Comparison of ENCODE assay signal across 30 mouse cellular contexts in genomic region chr12:83444448-83444847, GRCm38 (mm10). TPM values are rescaled to one million over a fixed set of nuclear protein-coding genes. Genes with fewer than 3 reads are reported as not detected.
DNase-seq lines count a peak whose midpoint lies in the region; ATAC-seq and TF ChIP-seq lines count a peak whose summit lies in the region.
"Had no signal": no experiment of that assay in that cellular context is flagged by ENCODE, and none has a peak within 500 bp of the region (broad histone marks: within the 10 kb centered on the region; RNA-seq: fewer than 3 reads in every experiment).

No protein-coding gene starts in this region.

- H3K4me2 ChIP-seq in hindbrain, postnatal 0 days (ENCODE audit: low read depth, low read length) = no peak overlapping the region
- no peak overlapping the region for H3K4me2 ChIP-seq in hindbrain, embryonic 12.5 days (replicated peaks)
- H3K4me2 ChIP-seq in midbrain, postnatal 0 days (ENCODE audit: low read depth, low read length, poor library complexity, severe bottlenecking) = no peak overlapping the region
- H3K4me2 ChIP-seq: embryonic facial prominence, embryonic 15.5 days; forebrain, embryonic 12.5 days; liver, embryonic 15.5 days; lung, embryonic 15.5 days; midbrain, embryonic 11.5 days; neural tube, embryonic 12.5 days; stomach, embryonic 15.5 days had no signal

- no peak overlapping the region for H3K27ac ChIP-seq in hindbrain, postnatal 0 days
- no peak overlapping the region for H3K27ac ChIP-seq in hindbrain, embryonic 12.5 days
- no peak overlapping the region for H3K27ac ChIP-seq in midbrain, postnatal 0 days (ENCODE audit: low read depth, low read length)
- H3K27ac ChIP-seq in midbrain, embryonic 10.5 days (replicated peaks) = no peak overlapping the region
- no peak overlapping the region for H3K27ac ChIP-seq in ES-E14 (ENCODE audit: insufficient read depth, low read depth, low read length, poor library complexity, severe bottlenecking)
- H3K27ac ChIP-seq in heart, embryonic 10.5 days = no peak overlapping the region
- H3K27ac ChIP-seq: embryonic facial prominence, embryonic 10.5 days; embryonic facial prominence, embryonic 15.5 days; forebrain, embryonic 12.5 days; gastrocnemius, adult 2 months; liver, embryonic 15.5 days; lung, embryonic 15.5 days; neural tube, embryonic 12.5 days; stomach, embryonic 15.5 days had no signal

- TF ChIP-seq POLR2A in brain, embryonic 14.5 days (IDR thresholded peaks at IDR 0.05; ENCODE audit: borderline replicate concordance, extremely low read depth, insufficient read depth, insufficient read length, poor library complexity, severe bottlenecking) = no peak

- no peak overlapping the region for H3K4me3 ChIP-seq in hindbrain, postnatal 0 days (ENCODE audit: low read length)
- H3K4me3 ChIP-seq in hindbrain, embryonic 12.5 days = no peak overlapping the region
- no peak overlapping the region for H3K4me3 ChIP-seq in midbrain, postnatal 0 days (ENCODE audit: low read depth, low read length)
- H3K4me3 ChIP-seq in midbrain, embryonic 10.5 days = no peak overlapping the region
- no peak overlapping the region for H3K4me3 ChIP-seq in ES-E14 (ENCODE audit: insufficient read depth in 1 of 2, low read depth in 1 of 2, low read length in 2 of 2, poor library complexity in 1 of 2, severe bottlenecking in 1 of 2)
- no peak overlapping the region for H3K4me3 ChIP-seq in heart, embryonic 10.5 days
- H3K4me3 ChIP-seq: embryonic facial prominence, embryonic 10.5 days; embryonic facial prominence, embryonic 15.5 days; forebrain, embryonic 12.5 days; gastrocnemius, adult 2 months; liver, embryonic 15.5 days; lung, embryonic 15.5 days; myocyte; neural tube, embryonic 12.5 days; stomach, embryonic 15.5 days had no signal

- peak; percentile 25 for DNase-seq in hindbrain, postnatal 0 days (ENCODE audit: low spot score)
- peak; percentile 22 for DNase-seq in midbrain, postnatal 0 days (ENCODE audit: low spot score)
- DNase-seq in midbrain, embryonic 10.5 days (ENCODE audit: low spot score) = no peak
- no peak for DNase-seq in ES-E14 (ENCODE audit: low read depth, low spot score)
- peak; percentile 19 for DNase-seq in brain, embryonic 14.5 days (ENCODE audit: low read depth)
- no peak for DNase-seq in heart, embryonic 10.5 days (ENCODE audit: low spot score)
- no peak for DNase-seq in heart, postnatal 14 days
- DNase-seq: adrenal gland, postnatal 25 days; cerebellum, adult 2 months; cerebellum, postnatal 14 days; gastrocnemius, adult 2 months; gastrocnemius, postnatal 36 days; kidney, adult 8-10 months; kidney, postnatal 10 days; layer of hippocampus, postnatal 36 days; liver; thymus, adult 18-20 months; thymus, postnatal 25 days had no signal

- no peaks in the 10 kb centered on the region for H3K36me3 ChIP-seq in hindbrain, postnatal 0 days (ENCODE audit: insufficient read depth, low read length)
- no peaks in the 10 kb centered on the region for H3K36me3 ChIP-seq in hindbrain, embryonic 12.5 days
- H3K36me3 ChIP-seq in midbrain, postnatal 0 days (ENCODE audit: insufficient read depth, low read length) = no peaks in the 10 kb centered on the region
- H3K36me3 ChIP-seq in midbrain, embryonic 10.5 days = no peaks in the 10 kb centered on the region
- H3K36me3 ChIP-seq in ES-E14 (ENCODE audit: control insufficient read depth, insufficient read depth, low read length, poor library complexity, severe bottlenecking) = no peaks in the 10 kb centered on the region
- 0 out of 2 replicates have a peak, but pooled peaks cover 5% of the 10 kb centered on the region for H3K36me3 ChIP-seq in heart, embryonic 10.5 days
- H3K36me3 ChIP-seq: embryonic facial prominence, embryonic 10.5 days; embryonic facial prominence, embryonic 15.5 days; forebrain, embryonic 12.5 days; liver, embryonic 15.5 days; lung, embryonic 15.5 days; neural tube, embryonic 12.5 days; stomach, embryonic 15.5 days had no signal

- H3K9me3 ChIP-seq in hindbrain, postnatal 0 days (ENCODE audit: low read length) = no peaks in the 10 kb centered on the region
- H3K9me3 ChIP-seq in hindbrain, embryonic 12.5 days (replicated peaks) = no peaks in the 10 kb centered on the region
- H3K9me3 ChIP-seq in midbrain, postnatal 0 days (ENCODE audit: low read length) = no peaks in the 10 kb centered on the region
- H3K9me3 ChIP-seq in midbrain, embryonic 10.5 days (replicated peaks) = no peaks in the 10 kb centered on the region
- H3K9me3 ChIP-seq in ES-E14 (ENCODE audit: control insufficient read depth, insufficient read depth, low read depth, low read length) = no peaks in the 10 kb centered on the region
- no peaks in the 10 kb centered on the region for H3K9me3 ChIP-seq in heart, embryonic 10.5 days
- H3K9me3 ChIP-seq: embryonic facial prominence, embryonic 10.5 days; embryonic facial prominence, embryonic 15.5 days; forebrain, embryonic 12.5 days; liver, embryonic 15.5 days; lung, embryonic 15.5 days; neural tube, embryonic 12.5 days; stomach, embryonic 15.5 days had no signal

- 80% methylated on average over 2 of the region's 2 CpGs for WGBS in hindbrain, postnatal 0 days
- 92% methylated on average over 2 of the region's 2 CpGs for WGBS in hindbrain, embryonic 12.5 days
- whole genome bisulfite sequencing in midbrain, postnatal 0 days = 73% methylated on average over 2 of the region's 2 CpGs
- 87% methylated on average over 2 of the region's 2 CpGs for WGBS in midbrain, embryonic 10.5 days
- WGBS in heart, embryonic 10.5 days = 89% methylated on average over 2 of the region's 2 CpGs

- no peak overlapping the region for H3K9ac ChIP-seq in hindbrain, postnatal 0 days (replicated peaks; ENCODE audit: low read length)
- no peak overlapping the region for H3K9ac ChIP-seq in hindbrain, embryonic 12.5 days
- no peak overlapping the region for H3K9ac ChIP-seq in midbrain, postnatal 0 days (replicated peaks; ENCODE audit: low read length, poor library complexity, severe bottlenecking)
- no peak overlapping the region for H3K9ac ChIP-seq in ES-E14 (ENCODE audit: insufficient read depth, low read depth, low read length, poor library complexity, severe bottlenecking)
- H3K9ac ChIP-seq: embryonic facial prominence, embryonic 15.5 days; forebrain, embryonic 12.5 days; liver, embryonic 15.5 days; lung, embryonic 15.5 days; neural tube, embryonic 12.5 days; stomach, embryonic 15.5 days had no signal

- intact Hi-C loops in heart, postnatal 14 days (cut with DNase I) = no loop called here

- in situ Hi-C loops in ES-E14 (cut with MboI; ENCODE audit: low sequenced_read_pairs in 2 of 2, unreplicated experiment in 2 of 2) = no loop called here

- no peaks in the 10 kb centered on the region for H3K27me3 ChIP-seq in hindbrain, postnatal 0 days (ENCODE audit: insufficient read depth, low read length)
- no peaks in the 10 kb centered on the region for H3K27me3 ChIP-seq in hindbrain, embryonic 12.5 days
- H3K27me3 ChIP-seq in midbrain, postnatal 0 days (ENCODE audit: insufficient read depth, low read length) = no peaks in the 10 kb centered on the region
- no peaks in the 10 kb centered on the region for H3K27me3 ChIP-seq in midbrain, embryonic 10.5 days (ENCODE audit: low read depth, poor library complexity, severe bottlenecking)
- H3K27me3 ChIP-seq in heart, embryonic 10.5 days (ENCODE audit: insufficient read depth, poor library complexity, severe bottlenecking) = no peaks in the 10 kb centered on the region
- H3K27me3 ChIP-seq: embryonic facial prominence, embryonic 15.5 days; forebrain, embryonic 12.5 days; lung, embryonic 15.5 days; neural tube, embryonic 12.5 days; stomach, embryonic 15.5 days had no signal

- ATAC-seq in hindbrain, postnatal 0 days = no peak
- no peak for ATAC-seq in hindbrain, embryonic 12.5 days (ENCODE audit: low FRiP score)
- no peak for ATAC-seq in midbrain, postnatal 0 days (ENCODE audit: low FRiP score)
- ATAC-seq: intestine, embryonic 16.5 days; midbrain, embryonic 16.5 days had no signal

- H3K4me1 ChIP-seq in hindbrain, postnatal 0 days (ENCODE audit: insufficient read depth, low read length) = no peaks in the 10 kb centered on the region
- peaks cover 7% of the 10 kb centered on the region for H3K4me1 ChIP-seq in hindbrain, embryonic 12.5 days
- peaks cover 6% of the 10 kb centered on the region; the same call in 1 of the 2 replicates for H3K4me1 ChIP-seq in midbrain, postnatal 0 days (ENCODE audit: insufficient read depth, low read length)
- peaks cover 11% of the 10 kb centered on the region for H3K4me1 ChIP-seq in midbrain, embryonic 10.5 days
- H3K4me1 ChIP-seq in ES-E14 (ENCODE audit: control insufficient read depth in 2 of 2, insufficient read depth in 2 of 2, low read length in 2 of 2, poor library complexity in 1 of 2) = no peaks in the 10 kb centered on the region
- H3K4me1 ChIP-seq in heart, embryonic 10.5 days = peaks cover 46% of the 10 kb centered on the region
- H3K4me1 ChIP-seq: embryonic facial prominence, embryonic 15.5 days; lung, embryonic 15.5 days; stomach, embryonic 15.5 days had no signal

- no peak for TF ChIP-seq CTCF in hindbrain, postnatal 0 days (IDR thresholded peaks at IDR 0.05; ENCODE audit: low read depth)
- no peak for TF ChIP-seq CTCF in midbrain, postnatal 0 days (IDR thresholded peaks at IDR 0.05)
- TF ChIP-seq CTCF in brain, embryonic 14.5 days (IDR thresholded peaks at IDR 0.05; ENCODE audit: borderline replicate concordance, extremely low read depth, insufficient read depth, insufficient read length) = no peak

TF ChIP-seq in ES-E14, 5 proteins besides CTCF, POLR2A, EP300 and RAD21:
- TF ChIP-seq HCFC1 (IDR thresholded peaks at IDR 0.05; ENCODE audit: borderline replicate concordance, insufficient read depth, low read length) = 0 out of 2 replicates have a peak, but pooled peaks have one; percentile 31
- TF ChIP-seq MAFK (IDR thresholded peaks at IDR 0.05; ENCODE audit: insufficient read depth, low read depth, low read length) = no peak
- no peak for TF ChIP-seq CHD2 (IDR thresholded peaks at IDR 0.05; ENCODE audit: low read depth, low read length)
TF ChIP-seq in ES-E14: peak in this region for 1.

RNA-seq across cellular contexts. Expression of gene Dpf3, which starts 43.1 kb away (rescaled TPM):
- 35.8 and 38.9 TPM in 2 replicates for total RNA-seq in hindbrain, postnatal 0 days (2014; rRNA removed)
- 16.0 and 19.8 TPM in 2 replicates for polyA plus RNA-seq in hindbrain, postnatal 0 days (2015; fragmentation: Nextera tagmentation; extraction: Ambion mirVana)
- polyA plus RNA-seq in hindbrain, embryonic 12.5 days (2016; fragmentation: Nextera tagmentation; extraction: Ambion mirVana) = 18.0 and 21.6 TPM in 2 replicates
- total RNA-seq in midbrain, postnatal 0 days (2014; rRNA removed) = 31.7 and 35.9 TPM in 2 replicates
- polyA plus RNA-seq in midbrain, postnatal 0 days (2015; fragmentation: Nextera tagmentation; extraction: Ambion mirVana) = 10.3 and 14.3 TPM in 2 replicates
- 6.4 and 9.5 TPM in 2 replicates for polyA plus RNA-seq in midbrain, embryonic 10.5 days (2016; fragmentation: Nextera tagmentation; extraction: Ambion mirVana)
- 1.1 and 1.4 TPM in 2 replicates for total RNA-seq in ES-E14 (2012; rRNA removed)
- polyA plus RNA-seq in brain, embryonic 14.5 days (2012; rRNA removed) = 8.8 and 20.9 TPM in 2 replicates
- polyA plus RNA-seq in heart, embryonic 10.5 days (2016; fragmentation: Nextera tagmentation; extraction: Ambion mirVana) = 29.4 and 37.5 TPM in 2 replicates
- total RNA-seq in heart, postnatal 14 days (2021) = 10 to 100 TPM; 20.7 to 26.0 TPM

Comparison
In these comparisons a context has a peak if more than half of its experiments do, and no peak if none do; other contexts are left out.
1. DNase-seq: peak in hindbrain, postnatal 0 days (single experiment), midbrain, postnatal 0 days (single experiment) and brain, embryonic 14.5 days (single experiment); none in midbrain, embryonic 10.5 days (single experiment), ES-E14 (single experiment), heart, embryonic 10.5 days (single experiment) and heart, postnatal 14 days (0 of 2).